Mouse (Mus musculus): ENCODE data around the gene Gsta1.
A peak's percentile ranks its signal among the peaks of the same experiment; 100 is the strongest.
"Not testable (repeated sequence)": the region's sequence is repeated elsewhere in the genome, so short reads cannot be mapped to it uniquely, and the experiment has no call there.

DNA sequence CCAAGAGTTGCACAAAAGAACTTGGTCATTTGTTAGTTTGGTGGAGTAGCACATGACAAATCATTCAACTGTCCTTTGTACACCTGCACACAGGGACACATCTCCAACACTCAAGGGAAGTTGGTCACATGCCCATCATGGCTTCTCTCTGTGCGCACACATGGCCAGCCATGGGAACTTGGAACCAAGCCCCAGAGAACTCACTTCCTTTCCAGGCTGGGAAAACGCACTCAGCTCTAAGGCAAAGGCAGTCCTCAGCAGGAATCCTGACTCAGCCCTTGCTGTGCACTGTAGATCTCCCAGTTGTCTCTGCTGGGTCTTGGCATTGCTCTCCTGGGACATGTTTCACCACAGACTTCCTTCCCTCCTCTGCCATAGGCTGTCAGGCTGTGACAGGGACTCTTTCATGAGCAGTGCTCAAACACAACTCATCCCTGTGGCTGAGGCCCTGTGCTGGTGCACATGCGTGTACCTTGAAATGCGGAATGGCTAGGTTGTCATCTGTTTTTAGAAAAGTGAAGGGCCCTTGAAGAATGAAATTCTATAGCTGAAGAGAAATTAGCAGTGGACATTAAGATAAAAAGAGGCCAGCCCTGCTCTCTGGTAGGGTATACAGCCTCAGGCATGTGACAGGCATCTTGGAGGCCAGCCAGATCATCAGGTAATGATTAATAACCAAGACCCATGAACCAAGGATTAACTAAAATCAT is 51.7 kb downstream of the Gsta1 start:
- not testable (repeated sequence) for TF ChIP-seq CTCF (IDR thresholded peaks at IDR 0.05; ENCODE audit: control insufficient read depth, insufficient read depth, insufficient read length); CEBPB (IDR thresholded peaks at IDR 0.05; ENCODE audit: low read depth); MAX (IDR thresholded peaks at IDR 0.05); MYOG (IDR thresholded peaks at IDR 0.05; ENCODE audit: control insufficient read depth, extremely low read depth, insufficient read length); MYOD1 (IDR thresholded peaks at IDR 0.05; ENCODE audit: control insufficient read depth, insufficient read length, low read depth)
- TF ChIP-seq USF1 (IDR thresholded peaks at IDR 0.05; ENCODE audit: low read depth), result peak; percentile 37

Data from C2C12 (cell line).